Comparison of ENCODE assay signal across 19 mouse cellular contexts in genomic region chr12:83760201-83760600, GRCm38 (mm10). TPM values are rescaled to one million over a fixed set of nuclear protein-coding genes. Genes with fewer than 3 reads are reported as not detected.
DNase-seq lines count a peak whose midpoint lies in the region; ATAC-seq and TF ChIP-seq lines count a peak whose summit lies in the region.
"Had no signal": no experiment of that assay in that cellular context is flagged by ENCODE, and none has a peak within 500 bp of the region (broad histone marks: within the 10 kb centered on the region; RNA-seq: fewer than 3 reads in every experiment).

No protein-coding gene starts in this region.

- TF ChIP-seq CTCF in liver, adult 2 months (IDR thresholded peaks at IDR 0.05; ENCODE audit: low read depth, low read length) = no peak

- H3K4me2 ChIP-seq in liver, embryonic 12.5 days = no peak overlapping the region
- H3K4me2 ChIP-seq: embryonic facial prominence, embryonic 12.5 days; forebrain, embryonic 13.5 days; forebrain, embryonic 15.5 days had no signal

- no peak overlapping the region for H3K4me3 ChIP-seq in liver, adult 2 months (ENCODE audit: insufficient read depth, low read depth, low read length)
- no peak overlapping the region for H3K4me3 ChIP-seq in liver, embryonic 12.5 days
- H3K4me3 ChIP-seq: embryonic facial prominence, embryonic 10.5 days; embryonic facial prominence, embryonic 12.5 days; forebrain, embryonic 13.5 days; forebrain, embryonic 15.5 days had no signal

- no peak overlapping the region for H3K9ac ChIP-seq in liver, adult 2 months (ENCODE audit: low read depth, low read length)
- H3K9ac ChIP-seq in liver, embryonic 12.5 days = no peak overlapping the region
- H3K9ac ChIP-seq: embryonic facial prominence, embryonic 12.5 days; forebrain, embryonic 13.5 days; forebrain, embryonic 15.5 days; forebrain, postnatal 0 days had no signal

- DNase-seq in liver, adult 2 months (ENCODE audit: extremely low read depth, low read depth, low spot score) = peak; percentile 59
- DNase-seq in adipocyte (ENCODE audit: low spot score) = peak; percentile 57
- DNase-seq in layer of hippocampus, postnatal 36 days = no peak
- no peak for DNase-seq in adrenal gland, postnatal 14 days
- DNase-seq: adrenal gland, adult 8-10 months; adrenal gland, postnatal 25 days; cerebellum, adult 11 months; cerebellum, adult 18-20 months; cerebellum, adult 9-10 months; cerebellum, postnatal 10 days; cerebellum, postnatal 25 days; forebrain, postnatal 0 days had no signal

- H3K4me1 ChIP-seq in liver, adult 2 months (ENCODE audit: control insufficient read depth, insufficient read depth, low read length) = peaks cover 25% of the 10 kb centered on the region
- peaks cover 24% of the 10 kb centered on the region for H3K4me1 ChIP-seq in liver, embryonic 12.5 days

- H3K9me3 ChIP-seq in liver, embryonic 12.5 days (replicated peaks) = no peaks in the 10 kb centered on the region
- H3K9me3 ChIP-seq: embryonic facial prominence, embryonic 10.5 days; embryonic facial prominence, embryonic 12.5 days; forebrain, embryonic 13.5 days; forebrain, embryonic 15.5 days had no signal

- TF ChIP-seq POLR2A in liver, adult 2 months (IDR thresholded peaks at IDR 0.05; ENCODE audit: extremely low read depth, insufficient read depth, low read length) = no peak

- 56% methylated on average over 2 of the region's 2 CpGs for WGBS in liver, adult 2 months
- 58% methylated on average over 2 of the region's 2 CpGs for WGBS in liver, embryonic 12.5 days (ENCODE audit: insufficient replicate concordance)

- H3K27ac ChIP-seq in liver, adult 2 months (replicated peaks; ENCODE audit: insufficient read depth, low read depth, low read length) = no peak overlapping the region
- no peak overlapping the region for H3K27ac ChIP-seq in liver, embryonic 12.5 days
- H3K27ac ChIP-seq: embryonic facial prominence, embryonic 10.5 days; embryonic facial prominence, embryonic 12.5 days; forebrain, embryonic 13.5 days; forebrain, embryonic 15.5 days had no signal

- H3K36me3 ChIP-seq in liver, adult 2 months (ENCODE audit: control insufficient read depth, insufficient read depth, low read length) = no peaks in the 10 kb centered on the region
- H3K36me3 ChIP-seq in liver, embryonic 12.5 days = no peaks in the 10 kb centered on the region
- H3K36me3 ChIP-seq: embryonic facial prominence, embryonic 10.5 days; embryonic facial prominence, embryonic 12.5 days; forebrain, embryonic 15.5 days had no signal

- H3K27me3 ChIP-seq in liver, adult 2 months (ENCODE audit: control insufficient read depth, insufficient read depth, low read length) = no peaks in the 10 kb centered on the region
- H3K27me3 ChIP-seq in liver, embryonic 12.5 days (replicated peaks) = peaks cover 50% of the 10 kb centered on the region
- H3K27me3 ChIP-seq: embryonic facial prominence, embryonic 12.5 days; forebrain, embryonic 15.5 days; Patski had no signal

- H3K79me2 ChIP-seq in liver, adult 2 months (ENCODE audit: control insufficient read depth, insufficient read depth, low read length) = no peaks in the 10 kb centered on the region

- ATAC-seq in liver, embryonic 12.5 days = no peak
- ATAC-seq: forebrain, embryonic 13.5 days; forebrain, embryonic 15.5 days; forebrain, postnatal 0 days; Patski had no signal

RNA-seq across cellular contexts. Expression of gene Papln, which starts 3.2 kb away (rescaled TPM):
- 1.3 and 1.9 TPM in 2 replicates for total RNA-seq in liver, adult 2 months (2014; rRNA removed)
- polyA plus RNA-seq in liver, adult 2 months (2012; rRNA removed) = 2.5 and 3.1 TPM in 2 replicates
- polyA plus RNA-seq in liver, embryonic 12.5 days (2016; fragmentation: Nextera tagmentation; extraction: Ambion mirVana) = 0.61 and 0.70 TPM in 2 replicates
- 1 to 10 TPM; 2.8 to 3.1 TPM for total RNA-seq in layer of hippocampus, postnatal 36 days (2021)
- total RNA-seq in adrenal gland, postnatal 14 days (2021) = 8.5 and 9.1 TPM in 2 replicates
- polyA plus RNA-seq: C2C12 had no signal

Comparison
In these comparisons a context has a peak if more than half of its experiments do, and no peak if none do; other contexts are left out.
1. DNase-seq: peak in liver, adult 2 months (single experiment) and adipocyte (single experiment); none in layer of hippocampus, postnatal 36 days (0 of 2) and adrenal gland, postnatal 14 days (single experiment).